Comparison of ENCODE assay signal across 11 mouse cellular contexts in the genomic region with DNA sequence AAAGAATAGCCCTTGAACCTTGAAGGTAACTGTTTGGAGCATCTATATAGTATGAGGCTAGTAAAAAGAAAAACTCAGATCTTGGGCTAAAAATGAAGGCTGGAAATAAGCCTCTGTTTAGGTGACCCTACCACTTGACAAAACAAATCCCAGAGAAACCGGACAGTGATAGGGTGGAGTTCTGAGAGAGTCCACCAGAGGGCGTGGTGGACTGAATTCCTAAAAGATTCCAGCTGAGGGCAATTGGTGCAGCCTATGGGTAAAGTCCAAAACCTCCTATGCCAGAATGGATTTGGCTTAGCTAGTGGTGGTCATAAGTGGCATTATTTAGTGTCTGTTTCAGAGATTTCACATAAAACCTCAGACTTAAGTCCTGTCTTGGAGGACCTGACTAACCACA. TPM values are rescaled to one million over a fixed set of nuclear protein-coding genes. Genes with fewer than 3 reads are reported as not detected.
DNase-seq lines count a peak whose midpoint lies in the region; ATAC-seq and TF ChIP-seq lines count a peak whose summit lies in the region.
"Had no signal": no experiment of that assay in that cellular context is flagged by ENCODE, and none has a peak within 500 bp of the region (broad histone marks: within the 10 kb centered on the region; RNA-seq: fewer than 3 reads in every experiment).

No protein-coding gene starts in this region.

- no peak for TF ChIP-seq POLR2A in thymus, adult 2 months (IDR thresholded peaks at IDR 0.05; ENCODE audit: control insufficient read depth, extremely low read depth, insufficient read depth, low read length, poor library complexity)

- H3K4me3 ChIP-seq in lung, embryonic 14.5 days (ENCODE audit: low read depth, low read length): no peak overlapping the region
- H3K4me3 ChIP-seq in limb, embryonic 11.5 days (ENCODE audit: low read depth, low read length): no peak overlapping the region
- no peak overlapping the region for H3K4me3 ChIP-seq in thymus, adult 2 months (ENCODE audit: control insufficient read depth, insufficient read depth, low read length)

- H3K27ac ChIP-seq in lung, embryonic 14.5 days (ENCODE audit: low read depth): no peak overlapping the region
- H3K27ac ChIP-seq in limb, embryonic 11.5 days (replicated peaks; ENCODE audit: low read depth, low read length): no peak overlapping the region
- no peak overlapping the region for H3K27ac ChIP-seq in thymus, adult 2 months (ENCODE audit: control insufficient read depth, insufficient read depth, low read length)

- no peak for ATAC-seq in lung, embryonic 14.5 days (ENCODE audit: insufficient read depth)
- 0 out of 2 replicates have a peak, but pooled peaks have one; percentile 49 for ATAC-seq in erythroblast, adult 5-6 weeks (replicated peaks; ENCODE audit: low FRiP score, poor library complexity, severe bottlenecking)
- no peak for ATAC-seq in limb, embryonic 11.5 days (ENCODE audit: insufficient number of reproducible peaks, low FRiP score, low TSS enrichment, low read depth)

- DNase-seq in adrenal gland, adult (ENCODE audit: inconsistent age in 2 of 2, low spot score in 1 of 2): peak; percentile 19 to 82
- DNase-seq in adrenal gland, adult 8-10 months: no peak
- peak; percentile 56 for DNase-seq in lung, embryonic 14.5 days
- no peak for DNase-seq in lung, postnatal 10 days
- DNase-seq in adrenal gland, postnatal 25 days: peak; percentile 42
- DNase-seq in limb, embryonic 11.5 days (ENCODE audit: low spot score): peak; percentile 62
- no peak for DNase-seq in thymus, adult 2 months

- H3K27me3 ChIP-seq in lung, embryonic 14.5 days (ENCODE audit: insufficient read depth, low read length): no peaks in the 10 kb centered on the region
- no peaks in the 10 kb centered on the region for H3K27me3 ChIP-seq in limb, embryonic 11.5 days (ENCODE audit: control insufficient read depth, insufficient read depth, low read length)
- no peaks in the 10 kb centered on the region for H3K27me3 ChIP-seq in thymus, adult 2 months (ENCODE audit: control insufficient read depth, insufficient read depth, low read length)

- H3K4me2 ChIP-seq in lung, embryonic 14.5 days: no peak overlapping the region
- H3K4me2 ChIP-seq in limb, embryonic 11.5 days (ENCODE audit: low read depth, severe bottlenecking): no peak overlapping the region

- no peak overlapping the region for H3K9ac ChIP-seq in lung, embryonic 14.5 days
- H3K9ac ChIP-seq in limb, embryonic 11.5 days (ENCODE audit: low read length): no peak overlapping the region

- H3K9me3 ChIP-seq in lung, embryonic 14.5 days (ENCODE audit: low read depth, low read length): no peaks in the 10 kb centered on the region
- no peaks in the 10 kb centered on the region for H3K9me3 ChIP-seq in limb, embryonic 11.5 days (ENCODE audit: control insufficient read depth, low read length)

- H3K4me1 ChIP-seq in lung, embryonic 14.5 days (ENCODE audit: insufficient read depth): no peaks in the 10 kb centered on the region
- H3K4me1 ChIP-seq in limb, embryonic 11.5 days (ENCODE audit: control insufficient read depth, insufficient read depth, low read length): no peaks in the 10 kb centered on the region
- H3K4me1 ChIP-seq in thymus, adult 2 months (replicated peaks; ENCODE audit: control insufficient read depth, insufficient read depth, low read length): no peaks in the 10 kb centered on the region

- no peaks in the 10 kb centered on the region for H3K36me3 ChIP-seq in lung, embryonic 14.5 days (ENCODE audit: insufficient read depth)
- H3K36me3 ChIP-seq in limb, embryonic 11.5 days (ENCODE audit: control insufficient read depth, insufficient read depth, low read length): no peaks in the 10 kb centered on the region
- no peaks in the 10 kb centered on the region for H3K36me3 ChIP-seq in thymus, adult 2 months (ENCODE audit: control insufficient read depth, insufficient read depth, low read length)

- WGBS in lung, embryonic 14.5 days: 14% methylated on average over 2 of the region's 2 CpGs
- 32% methylated on average over 2 of the region's 2 CpGs for WGBS in limb, embryonic 11.5 days
- 40% methylated on average over 2 of the region's 2 CpGs for WGBS in thymus, adult 2 months

- peak; percentile 65 for TF ChIP-seq CTCF in lung, embryonic 14.5 days (IDR thresholded peaks at IDR 0.05; ENCODE audit: low read depth)
- no peak for TF ChIP-seq CTCF in thymus, adult 2 months (IDR thresholded peaks at IDR 0.05; ENCODE audit: borderline replicate concordance, control insufficient read depth, extremely low read depth, insufficient read depth, low read length, poor library complexity)

RNA-seq across cellular contexts. Expression of gene Glra1, which starts 36.9 kb away (rescaled TPM):
- total RNA-seq in adrenal gland, adult 8-10 months (2022): not detected
- polyA plus RNA-seq in lung, embryonic 14.5 days (2014; fragmentation: Nextera tagmentation; extraction: Ambion mirVana): not detected in 2 replicates
- total RNA-seq in adrenal gland, postnatal 25 days (2021): not detected in 2 replicates
- total RNA-seq in erythroblast, adult 5-6 weeks (2015; ENCODE audit: low replicate concordance): not detected in 2 replicates
- not detected in 2 replicates for total RNA-seq in erythroblast, adult 5-6 weeks (2017; ENCODE audit: low replicate concordance)
- not detected in 2 replicates for polyA plus RNA-seq in limb, embryonic 11.5 days (2014; fragmentation: Nextera tagmentation; extraction: Ambion mirVana)
- not detected in 2 replicates for polyA plus RNA-seq in thymus, adult 2 months (2012; rRNA removed)
- polyA plus RNA-seq: gonadal fat pad, adult 2 months; lung, embryonic 16.5 days; testis, adult 2 months had no signal

Comparison
In these comparisons a context has a peak if more than half of its experiments do, and no peak if none do; other contexts are left out.
1. DNase-seq: peak in adrenal gland, adult (2 of 2), lung, embryonic 14.5 days (single experiment), adrenal gland, postnatal 25 days (single experiment) and limb, embryonic 11.5 days (single experiment); none in adrenal gland, adult 8-10 months (single experiment), lung, postnatal 10 days (single experiment) and thymus, adult 2 months (single experiment).